Mouse (Mus musculus): ENCODE data around the gene Rrp36.
A peak's percentile ranks its signal among the peaks of the same experiment; 100 is the strongest.

The Rrp36 gene

DNA sequence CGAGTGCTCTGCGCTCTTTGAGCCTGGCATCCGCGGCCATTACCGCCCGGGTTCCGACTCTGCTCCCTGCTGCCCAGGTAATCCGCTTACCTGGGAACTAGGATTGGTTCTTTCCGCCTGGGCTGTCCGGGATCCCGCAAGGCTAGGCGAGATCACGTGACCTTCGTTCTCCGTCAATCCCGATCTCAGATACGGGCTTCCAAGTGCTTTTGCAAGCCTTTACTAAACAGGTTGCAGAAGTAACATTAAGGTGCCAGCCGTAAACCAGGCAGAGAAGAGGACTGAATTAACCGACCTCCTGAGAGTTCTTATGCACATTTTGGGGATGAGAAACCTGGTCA lies 27.9 kb downstream of the Rrp36 start:
- no peak for DNase-seq (ENCODE audit: low read depth)

DNA sequence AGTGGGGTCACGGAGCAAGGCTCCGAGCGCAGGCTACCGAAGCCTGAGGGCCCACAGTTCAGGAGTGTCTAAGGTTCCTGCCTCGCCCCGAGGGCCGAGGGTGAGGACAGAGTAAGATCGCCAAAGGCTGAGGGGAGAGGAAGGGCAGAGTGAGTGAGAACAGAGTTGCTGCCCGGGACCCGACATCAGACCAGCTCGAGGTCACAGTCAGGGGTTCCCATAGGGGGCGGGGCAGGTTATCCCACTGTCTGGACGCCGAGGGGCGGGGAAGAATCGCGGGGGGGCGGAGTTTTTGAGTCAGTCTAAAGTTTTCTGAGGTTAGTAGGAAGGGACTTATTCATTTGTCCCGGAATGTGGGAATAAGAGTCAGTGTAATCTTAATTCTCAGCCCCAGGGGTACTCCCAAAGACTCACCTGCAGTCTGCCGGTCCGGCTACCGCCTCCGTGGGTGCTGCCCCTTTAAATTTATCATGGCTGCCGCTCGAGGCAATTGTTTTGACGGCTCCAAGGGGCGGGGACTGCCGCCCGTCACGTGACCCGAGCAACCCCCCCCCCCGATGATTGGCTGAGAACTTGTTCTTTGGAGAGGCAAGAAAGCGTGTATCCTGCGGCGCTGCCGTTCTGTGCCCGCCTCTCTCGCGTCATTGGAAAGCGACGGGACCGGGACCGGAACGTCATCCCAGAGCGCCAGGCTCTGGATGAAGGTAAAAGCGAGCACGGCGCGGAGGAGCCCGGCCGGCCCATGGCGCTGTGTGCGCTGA lies 28.4 kb downstream of the Rrp36 start, which contains the start of the genes Klc4 and Mrpl2:
TSS of gene Klc4 (minus strand) at position 462 of the 761 bp plus-strand sequence.
TSS of gene Mrpl2 (plus strand) at position 669 of the 761 bp plus-strand sequence.
- DNase-seq (ENCODE audit: low read depth) = peak; percentile 96

GRCm38 (mm10) chr17:46644916-46645475 lies 29.2 kb downstream of the Rrp36 start:
- no peak for DNase-seq (ENCODE audit: low read depth)

GRCm38 (mm10) chr17:46644152-46644805 lies 29.9 kb downstream of the Rrp36 start:
- no peak for DNase-seq (ENCODE audit: low read depth)

- no peak for DNase-seq (ENCODE audit: low read depth)
Observed at GRCm38 (mm10) chr17:46642060-46642459, 32.1 kb downstream of the Rrp36 start.

DNA sequence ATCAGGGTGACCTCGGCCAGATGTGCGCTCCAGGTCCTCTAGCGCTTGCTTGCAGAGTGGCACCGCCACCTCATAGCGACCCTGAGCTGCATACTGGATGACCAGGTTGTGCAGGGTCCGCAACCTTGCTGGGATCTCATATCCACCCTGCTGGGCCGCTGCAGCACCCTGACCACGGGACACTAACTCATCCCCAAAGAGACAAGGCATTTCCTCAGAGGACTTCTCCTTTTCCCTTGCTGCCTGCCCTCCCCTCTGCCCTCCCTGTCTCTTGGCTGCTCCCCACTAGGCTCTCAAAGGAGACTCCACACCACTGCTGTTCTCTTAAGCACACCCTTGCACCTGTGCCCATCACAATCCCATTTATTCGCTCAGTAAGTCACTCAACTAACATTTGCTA lies 34.2 kb downstream of the Rrp36 start:
- DNase-seq (ENCODE audit: low read depth) = no peak

DNA sequence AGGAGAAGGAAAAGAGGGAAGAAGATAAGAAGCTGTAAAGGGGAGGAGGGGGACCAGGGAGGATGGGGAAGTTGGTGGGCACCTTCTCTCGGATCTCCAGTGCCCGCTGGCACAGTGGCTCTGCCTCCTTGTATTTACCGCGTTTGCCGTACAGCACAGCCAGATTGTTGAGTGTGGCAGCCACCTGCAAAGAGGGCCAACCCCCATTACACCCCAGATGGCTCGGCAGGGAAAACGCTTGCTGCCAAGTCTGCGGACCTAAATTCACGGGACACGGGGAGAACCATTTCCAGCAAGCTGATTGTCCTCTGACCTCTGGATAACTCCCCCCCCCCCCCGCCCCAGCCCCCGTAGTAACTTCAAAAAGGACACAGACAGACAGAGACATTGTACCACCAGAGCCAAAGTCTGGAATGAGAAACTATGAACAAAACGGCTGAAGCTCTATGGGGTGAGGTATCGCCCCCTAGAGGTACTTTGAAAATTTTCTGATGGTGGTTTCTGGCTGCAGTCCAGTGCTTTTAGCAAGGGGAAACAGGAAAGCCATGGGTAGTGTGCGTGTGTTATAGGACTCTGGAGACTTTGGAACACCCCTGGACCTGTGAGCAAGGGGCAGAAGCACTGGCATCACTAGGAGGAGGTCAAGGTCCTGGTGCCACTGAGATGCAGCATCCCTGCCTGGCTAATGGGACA lies 37.2 kb downstream of the Rrp36 start:
- no peak for DNase-seq (ENCODE audit: low read depth)

DNA sequence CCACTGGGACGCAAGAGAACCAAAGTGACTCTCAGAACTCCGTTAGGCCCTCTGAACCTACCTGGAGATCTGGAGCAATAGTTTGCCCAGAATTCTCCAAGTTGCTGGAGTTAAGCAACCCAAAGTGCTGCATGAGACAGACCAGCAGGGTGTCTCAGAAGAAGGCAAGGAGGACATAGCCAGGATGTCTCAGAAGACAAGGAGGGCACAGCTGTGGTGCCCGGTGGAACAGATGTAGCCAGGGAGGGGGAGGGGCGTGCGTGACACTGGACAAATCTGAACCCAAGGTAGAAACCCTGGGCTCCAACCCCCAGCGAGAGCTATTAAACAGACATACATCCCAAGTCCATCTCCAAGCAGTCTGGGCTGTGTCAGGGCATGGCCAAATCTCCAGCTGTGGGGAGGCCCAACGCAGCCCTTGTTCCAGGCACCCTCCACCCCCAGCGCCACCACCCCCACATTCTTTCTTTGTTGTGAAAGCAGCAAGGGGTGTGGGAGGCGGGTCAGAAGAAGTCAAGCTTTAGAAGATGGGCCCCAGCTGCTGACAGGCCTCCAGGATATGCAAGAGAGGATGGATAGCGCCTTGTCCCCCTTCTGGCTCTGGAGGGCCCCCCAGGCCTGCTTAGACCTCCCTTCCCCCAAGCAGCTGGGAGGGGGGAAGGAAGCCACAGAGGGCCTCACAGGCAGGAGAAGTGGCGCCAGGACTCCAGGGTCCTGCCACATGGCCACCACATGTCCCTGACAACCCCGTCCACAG lies 44.3 kb downstream of the Rrp36 start:
- no peak for DNase-seq (ENCODE audit: low read depth)

DNA sequence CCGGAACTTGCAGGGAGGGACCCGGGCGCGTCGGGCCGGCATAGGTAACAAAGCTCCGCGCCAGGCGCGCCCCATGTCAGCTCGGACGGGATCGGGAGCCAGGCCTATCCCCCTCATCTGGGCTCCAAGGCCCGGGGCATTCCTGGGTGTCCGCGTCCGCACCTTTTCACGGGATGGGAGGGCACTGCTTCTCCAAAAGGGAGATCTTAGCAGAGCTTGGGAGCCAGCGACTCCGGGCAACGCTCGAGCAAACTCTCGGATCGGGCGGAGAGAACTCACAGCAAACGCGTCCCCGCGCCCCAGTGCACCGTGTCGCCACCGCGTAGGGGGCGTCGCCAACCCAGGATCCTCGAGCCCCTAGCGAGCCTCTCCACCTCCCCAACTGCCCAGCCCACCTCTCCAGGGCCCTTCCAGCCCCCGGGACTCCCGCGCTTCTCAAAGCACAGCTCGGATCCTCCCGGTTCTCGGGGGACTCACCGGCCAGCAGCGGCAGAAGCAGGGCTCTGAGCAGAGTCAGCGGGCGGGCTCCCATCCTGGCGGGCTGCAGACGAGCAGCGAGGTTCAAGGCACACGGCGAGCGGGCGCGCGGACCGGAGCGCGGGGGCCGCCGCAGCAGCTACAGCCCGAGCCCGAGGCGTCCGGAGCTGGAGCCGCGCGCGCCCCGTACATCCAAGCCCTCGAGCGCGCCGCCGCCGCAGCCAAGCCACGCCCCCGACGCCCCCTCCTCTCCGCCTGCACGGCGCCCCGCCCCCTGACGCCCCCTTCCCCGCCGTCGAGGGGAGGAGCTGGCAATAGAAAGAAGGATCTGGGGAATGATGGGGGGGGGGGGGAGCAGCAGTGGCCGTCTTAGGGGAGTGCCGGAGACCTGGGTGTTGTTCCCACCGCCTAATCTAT lies 45.1 kb downstream of the Rrp36 start, which contains the start of gene Ptk7:
TSS of gene Ptk7 (minus strand) at position 714 of the 894 bp plus-strand sequence.
- no peak for DNase-seq (ENCODE audit: low read depth)

GRCm38 (mm10) chr17:46628471-46628790 lies 45.7 kb downstream of the Rrp36 start:
- DNase-seq (ENCODE audit: low read depth) = no peak

DNA sequence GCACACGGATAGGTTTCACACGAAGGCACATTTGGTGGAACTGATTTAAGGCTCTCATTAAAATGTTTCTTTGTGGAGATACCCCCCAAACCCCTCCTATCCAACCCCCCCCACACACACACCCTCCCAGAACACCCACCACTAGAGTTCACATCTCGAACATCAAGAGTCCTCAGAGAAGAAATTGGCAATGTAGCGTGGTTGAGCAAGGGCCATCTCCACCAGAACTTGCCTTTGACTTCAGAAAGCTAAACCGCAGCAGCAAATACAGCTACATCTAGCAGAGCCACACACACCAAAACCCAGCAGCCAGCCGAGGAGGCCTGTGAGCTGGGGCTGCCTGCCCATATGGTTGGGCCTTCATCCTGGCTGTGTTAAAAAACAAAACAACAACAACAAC lies 46.7 kb downstream of the Rrp36 start:
- DNase-seq (ENCODE audit: low read depth) = no peak

GRCm38 (mm10) chr17:46624598-46624997 lies 49.6 kb downstream of the Rrp36 start:
- no peak for DNase-seq (ENCODE audit: low read depth)

- no peak for DNase-seq (ENCODE audit: low read depth)
Observed at GRCm38 (mm10) chr17:46623819-46624557, 50.2 kb downstream of the Rrp36 start.

GRCm38 (mm10) chr17:46622269-46622668 lies 51.9 kb downstream of the Rrp36 start:
- DNase-seq (ENCODE audit: low read depth) = no peak

DNA sequence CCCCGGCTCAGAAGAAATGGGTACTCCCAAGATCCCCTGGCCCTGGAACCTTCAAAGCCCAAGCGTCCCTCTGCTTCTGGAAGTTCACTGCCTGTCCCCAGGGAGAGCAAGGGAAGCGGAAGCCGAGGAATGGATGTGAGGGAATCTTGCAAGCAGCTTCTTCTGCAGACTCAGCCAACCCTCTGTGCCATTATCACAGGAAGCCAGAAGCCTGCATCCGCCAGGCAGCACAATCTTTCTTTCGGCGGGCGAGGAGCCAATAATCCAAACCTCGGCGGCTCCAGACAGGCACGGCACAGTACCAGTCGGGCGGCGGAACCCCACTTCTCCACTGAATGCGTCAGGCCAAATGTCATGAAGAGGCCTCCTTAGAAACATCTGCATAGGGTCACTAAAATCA lies 52.8 kb downstream of the Rrp36 start:
- DNase-seq (ENCODE audit: low read depth) = no peak

DNA sequence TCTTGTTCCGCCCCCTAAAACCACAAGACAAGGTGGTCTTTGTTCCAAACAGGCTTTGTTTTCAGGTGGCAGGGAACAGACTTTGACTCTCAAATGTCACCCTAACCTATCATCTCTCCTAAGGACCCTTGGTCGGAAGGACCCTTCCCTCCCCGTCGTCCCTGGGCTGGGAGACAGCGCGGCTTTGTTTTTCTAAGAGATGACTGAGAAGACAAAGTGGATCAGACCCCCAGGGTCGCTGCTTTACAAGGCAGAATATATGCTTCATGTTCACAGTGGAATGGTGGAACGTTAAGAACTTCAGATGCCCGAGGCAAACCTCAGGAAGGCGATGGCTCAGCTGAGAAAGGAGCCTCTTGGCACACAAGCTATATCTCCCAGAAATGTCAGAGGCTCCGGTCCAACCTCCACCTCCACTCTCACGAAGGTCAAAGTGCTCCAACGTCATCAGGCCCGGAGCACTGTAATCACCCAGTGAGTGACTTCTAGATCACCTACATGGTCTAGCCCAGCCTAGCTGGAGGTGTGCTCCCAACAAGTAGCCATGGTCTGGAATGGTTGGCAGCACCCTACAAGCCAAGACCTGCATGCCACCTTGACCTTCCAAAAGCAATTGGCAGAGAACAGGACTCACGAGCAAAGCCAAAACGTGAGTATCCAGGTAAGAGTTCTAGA lies 54.3 kb downstream of the Rrp36 start:
- DNase-seq (ENCODE audit: low read depth) = no peak

DNA sequence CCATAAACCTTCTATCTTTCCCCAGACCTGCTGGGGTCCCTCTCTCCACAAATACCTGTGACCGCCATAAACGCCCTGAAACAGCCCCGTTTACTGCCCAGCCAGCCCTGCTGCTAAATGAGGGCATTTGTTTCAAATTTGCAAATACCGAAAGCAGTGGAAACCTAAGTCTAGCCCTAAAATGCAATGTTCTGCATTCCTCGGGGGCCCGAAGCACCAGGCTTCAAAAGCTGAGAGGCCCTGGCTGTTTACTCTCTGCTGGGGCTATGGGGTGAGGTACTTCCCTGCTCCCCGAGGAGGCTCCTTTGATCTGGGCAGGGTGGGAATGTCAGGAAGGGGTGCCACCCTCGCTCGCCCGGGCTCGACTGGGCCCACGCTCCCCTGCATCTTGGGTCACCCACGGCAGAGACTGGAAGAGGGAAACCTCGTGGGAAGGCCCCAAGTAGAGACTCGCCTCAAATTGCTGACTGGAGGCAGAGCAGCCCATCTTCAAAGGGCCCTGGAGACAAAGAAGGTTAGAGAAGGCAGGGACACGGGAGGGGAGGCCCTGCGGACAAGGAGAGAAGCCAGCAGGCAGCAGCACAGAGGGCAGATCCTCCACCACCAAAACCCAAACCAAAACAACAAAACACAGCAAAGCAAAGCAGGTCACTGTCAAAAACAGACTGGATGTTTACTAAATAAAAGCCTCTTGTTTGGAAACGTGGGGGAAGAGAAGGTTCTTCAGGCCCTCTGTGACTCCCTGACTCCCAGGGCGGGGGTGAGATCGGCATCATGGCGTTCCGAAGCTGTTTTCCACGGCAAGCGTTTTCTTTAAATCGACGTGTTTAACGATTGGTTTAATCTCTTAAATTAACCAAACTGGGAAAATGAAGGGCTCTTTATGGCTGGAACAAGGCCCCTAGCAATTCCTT lies 55.1 kb downstream of the Rrp36 start:
- no peak for DNase-seq (ENCODE audit: low read depth)

- no peak for DNase-seq (ENCODE audit: low read depth)
Observed at GRCm38 (mm10) chr17:46618394-46618768, 55.8 kb downstream of the Rrp36 start.

- DNase-seq (ENCODE audit: low read depth) = no peak
Observed at GRCm38 (mm10) chr17:46617799-46618198, 56.4 kb downstream of the Rrp36 start.
